9 mouse cellular contexts compared by ENCODE assay signal in genomic region chr6:50312647-50313046, GRCm38 (mm10). TPM values are rescaled to one million over a fixed set of nuclear protein-coding genes. Genes with fewer than 3 reads are reported as not detected.
DNase-seq lines count a peak whose midpoint lies in the region; ATAC-seq and TF ChIP-seq lines count a peak whose summit lies in the region.
"Had no signal": no experiment of that assay in that cellular context is flagged by ENCODE, and none has a peak within 500 bp of the region (broad histone marks: within the 10 kb centered on the region; RNA-seq: fewer than 3 reads in every experiment).

No protein-coding gene starts in this region.

- no peak overlapping the region for H3K27ac ChIP-seq in MEL (ENCODE audit: control insufficient read depth, low read depth, low read length)
- no peak overlapping the region for H3K27ac ChIP-seq in forebrain, postnatal 0 days (ENCODE audit: low read depth, low read length)
- no peak overlapping the region for H3K27ac ChIP-seq in hindbrain, embryonic 10.5 days
- H3K27ac ChIP-seq: macrophage had no signal

- WGBS in forebrain, postnatal 0 days: 38% methylated on average over 4 of the region's 4 CpGs
- 46% methylated on average over 4 of the region's 4 CpGs for WGBS in hindbrain, embryonic 10.5 days

- H3K4me1 ChIP-seq in MEL (ENCODE audit: control insufficient read depth in 1 of 2, insufficient read depth in 2 of 2, low read length in 2 of 2): no peaks in the 10 kb centered on the region
- peaks cover 5% of the 10 kb centered on the region; the same call in 1 of the 2 replicates for H3K4me1 ChIP-seq in forebrain, postnatal 0 days (ENCODE audit: insufficient read depth)
- H3K4me1 ChIP-seq in hindbrain, embryonic 10.5 days (replicated peaks): peaks cover 3% of the 10 kb centered on the region; the same call in 1 of the 2 replicates

- no peak overlapping the region for H3K9ac ChIP-seq in MEL (ENCODE audit: control insufficient read depth, low read depth, low read length, poor library complexity, severe bottlenecking)
- H3K9ac ChIP-seq in forebrain, postnatal 0 days: no peak overlapping the region

- no peak for TF ChIP-seq POLR2A in MEL (IDR thresholded peaks at IDR 0.05; ENCODE audit: control insufficient read depth in 1 of 2, insufficient read depth in 1 of 2, low read depth in 1 of 2, low read length in 2 of 2, poor library complexity in 1 of 2)

- no peaks in the 10 kb centered on the region for H3K79me2 ChIP-seq in MEL (ENCODE audit: control insufficient read depth, insufficient read depth, low read length, poor library complexity)

- DNase-seq in MEL (ENCODE audit: low read depth, low spot score): peak; percentile 74
- peak; percentile 86 for DNase-seq in cerebellum, adult 18-20 months
- peak; percentile 80 for DNase-seq in forebrain, postnatal 0 days
- DNase-seq in hindbrain, embryonic 10.5 days (ENCODE audit: low spot score): peak; percentile 69
- peak; percentile 46 to 69 for DNase-seq in layer of hippocampus, adult 8-10 months (ENCODE audit: low spot score in 2 of 2)
- peak; percentile 85 for DNase-seq in lung, postnatal 10 days
- peak; percentile 87 for DNase-seq in retina, embryonic 14.5 days (ENCODE audit: low spot score)
- DNase-seq in thymus, postnatal 25 days: peak; percentile 87

- no peaks in the 10 kb centered on the region for H3K9me3 ChIP-seq in MEL (replicated peaks; ENCODE audit: insufficient read depth, low read length)
- H3K9me3 ChIP-seq in forebrain, postnatal 0 days (ENCODE audit: low read length): no peaks in the 10 kb centered on the region
- no peaks in the 10 kb centered on the region for H3K9me3 ChIP-seq in hindbrain, embryonic 10.5 days

- no peaks in the 10 kb centered on the region for H3K36me3 ChIP-seq in MEL (ENCODE audit: control insufficient read depth in 1 of 2, insufficient read depth in 2 of 2, low read length in 2 of 2)
- no peaks in the 10 kb centered on the region for H3K36me3 ChIP-seq in forebrain, postnatal 0 days (ENCODE audit: insufficient read depth)
- H3K36me3 ChIP-seq in hindbrain, embryonic 10.5 days: no peaks in the 10 kb centered on the region

- TF ChIP-seq RAD21 in MEL (IDR thresholded peaks at IDR 0.05; ENCODE audit: low read depth, low read length): peak; percentile 89

- no peak overlapping the region for H3K4me3 ChIP-seq in MEL (ENCODE audit: control insufficient read depth in 1 of 2, insufficient read depth in 1 of 2, low read depth in 2 of 2, low read length in 2 of 2)
- no peak overlapping the region for H3K4me3 ChIP-seq in forebrain, postnatal 0 days (ENCODE audit: low read depth, low read length)
- no peak overlapping the region for H3K4me3 ChIP-seq in hindbrain, embryonic 10.5 days

- ATAC-seq in forebrain, postnatal 0 days: peak; percentile 73

- no peaks in the 10 kb centered on the region for H3K27me3 ChIP-seq in MEL (ENCODE audit: control insufficient read depth in 1 of 2, insufficient read depth in 2 of 2, low read length in 2 of 2)
- H3K27me3 ChIP-seq in forebrain, postnatal 0 days (ENCODE audit: insufficient read depth, low read length): no peaks in the 10 kb centered on the region
- H3K27me3 ChIP-seq in hindbrain, embryonic 10.5 days (ENCODE audit: insufficient read depth, poor library complexity, severe bottlenecking): no peaks in the 10 kb centered on the region

- TF ChIP-seq CTCF in MEL (IDR thresholded peaks at IDR 0.05 in 2 of 3, conservative IDR thresholded peaks at IDR 0.05 in 1 of 3; ENCODE audit: control insufficient read depth in 1 of 3, insufficient read depth in 1 of 3, low read depth in 2 of 3, low read length in 3 of 3, poor library complexity in 1 of 3, severe bottlenecking in 1 of 3): peak; percentile 79 to 95 (median 95)
- TF ChIP-seq CTCF in forebrain, postnatal 0 days (IDR thresholded peaks at IDR 0.05; ENCODE audit: low read depth): peak; percentile 88

- TF ChIP-seq EP300 in MEL (IDR thresholded peaks at IDR 0.05; ENCODE audit: low read depth in 1 of 2, low read length in 2 of 2): no peak

- no peak overlapping the region for H3K4me2 ChIP-seq in forebrain, postnatal 0 days (ENCODE audit: low read depth)

TF ChIP-seq in MEL, 35 proteins besides CTCF, POLR2A, EP300 and RAD21:
- no peak for TF ChIP-seq MAX (IDR thresholded peaks at IDR 0.05; ENCODE audit: low read length)
- peak; percentile 90 for TF ChIP-seq SMC3 (IDR thresholded peaks at IDR 0.05; ENCODE audit: low read depth, low read length)
- TF ChIP-seq ETS1 (IDR thresholded peaks at IDR 0.05; ENCODE audit: low read depth, low read length): no peak
- TF ChIP-seq ZC3H11A (IDR thresholded peaks at IDR 0.05; ENCODE audit: low read depth, low read length): peak; percentile 77

RNA-seq across cellular contexts. Expression of gene Gsdme, which starts 49.0 kb away (rescaled TPM):
- total RNA-seq in MEL (2012; rRNA removed): 0.20 and 0.27 TPM in 2 replicates
- polyA plus RNA-seq in MEL (2012; ENCODE audit: insufficient read depth in 1 of 2, insufficient read length in 2 of 2, low read depth in 1 of 2, low replicate concordance in 2 of 2, missing spikeins in 1 of 2): 1 to 10 TPM in 1 of 2 experiments, not detected in 1; 1.5 TPM
- 21.0 and 23.1 TPM in 2 replicates for total RNA-seq in forebrain, postnatal 0 days (2014; rRNA removed)
- 69.4 and 89.9 TPM in 2 replicates for polyA plus RNA-seq in forebrain, postnatal 0 days (2015; fragmentation: Nextera tagmentation; extraction: Ambion mirVana)
- 41.7 and 47.0 TPM in 2 replicates for polyA plus RNA-seq in hindbrain, embryonic 10.5 days (2016; fragmentation: Nextera tagmentation; extraction: Ambion mirVana)
- total RNA-seq in layer of hippocampus, adult 8-10 months (2022): 10 to 100 TPM; 10.1 to 13.6 (median 10.9) TPM
